Mouse (Mus musculus): ENCODE measurements around the gene Usp40.

DNA sequence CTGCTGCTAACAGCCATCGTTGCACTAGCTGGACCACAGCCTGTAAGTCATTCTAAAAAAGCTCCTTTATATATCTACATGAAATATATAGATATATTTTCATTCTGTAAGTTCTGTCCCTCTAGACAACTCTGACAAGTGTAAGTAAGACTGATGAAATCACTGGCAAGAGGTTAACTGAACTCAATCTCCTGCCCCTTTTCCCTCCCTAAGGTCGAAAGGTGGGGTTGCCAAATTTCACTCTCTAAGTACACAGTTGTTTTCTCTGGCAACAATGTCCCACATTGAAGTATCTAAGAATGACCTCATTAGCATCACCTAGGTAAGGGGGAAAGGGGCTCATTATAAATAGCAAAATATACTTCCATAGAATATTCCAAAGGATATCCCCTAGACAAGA is 15.6 kb downstream of the Usp40 start:
- no peak for TF ChIP-seq POLR2A (IDR thresholded peaks at IDR 0.05; ENCODE audit: low read depth, low read length)
- no peak for TF ChIP-seq CTCF (conservative IDR thresholded peaks at IDR 0.05; ENCODE audit: insufficient read depth, insufficient read length, low read depth, low read length)

Measured in kidney, adult 2 months (tissue).